Mouse (Mus musculus): ENCODE measurements around the gene Aars2.

DNA sequence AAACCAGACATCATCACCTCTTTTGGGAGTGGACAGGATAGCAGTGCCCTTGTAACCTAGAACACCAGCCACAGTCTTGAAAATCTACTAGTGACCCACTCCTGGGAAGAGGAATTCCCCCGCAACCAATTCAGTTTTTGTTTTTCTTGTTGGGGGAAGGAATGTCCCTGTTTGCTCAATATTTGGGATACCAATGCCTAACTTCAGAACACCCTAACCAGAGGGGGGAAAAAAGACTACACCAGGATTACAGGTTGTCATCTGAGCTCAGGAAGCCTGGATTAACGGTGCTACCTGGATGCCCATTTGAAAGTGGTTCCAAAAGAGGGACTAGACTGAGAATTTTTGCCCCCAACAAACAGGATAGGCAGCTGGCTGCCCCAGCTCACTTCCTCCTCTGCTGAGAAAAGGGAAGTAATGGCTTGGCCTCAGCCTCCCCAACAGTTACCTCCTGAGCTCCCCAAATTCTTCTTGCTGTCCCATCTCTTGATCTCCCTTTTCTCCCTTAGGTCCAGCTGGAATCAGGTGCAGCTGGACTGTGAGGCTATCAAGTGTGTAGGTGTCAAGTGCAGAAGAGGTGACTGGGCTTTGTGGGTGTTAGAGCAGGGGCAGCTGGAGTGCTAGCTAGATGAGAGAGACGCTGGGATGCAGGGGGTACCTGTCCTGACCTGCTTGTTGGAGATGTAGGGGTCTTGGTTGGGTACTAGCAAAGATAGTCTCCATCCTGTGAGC, 50.0 kb downstream of the Aars2 start:
- TF ChIP-seq CTCF (IDR thresholded peaks at IDR 0.05; ENCODE audit: borderline replicate concordance, insufficient read depth, low read length) (no peak), POLR2A (IDR thresholded peaks at IDR 0.05; ENCODE audit: low read depth, low read length) (no peak)

All from embryonic fibroblast, embryonic 13.5 days (primary cell).